Mouse (Mus musculus) small intestine, adult 2 months (tissue): ENCODE data around the gene Gcsh.

Experiments
- CTCF ChIP-seq: fragments of 200-500 bp; IDR thresholded peaks from 2 replicates; pipeline ENCODE4 v1.5.1; 2012; ENCODE audit warnings: low read depth, mild to moderate bottlenecking, control low read depth, inconsistent platforms, low read length, moderate library complexity, mixed read lengths; ENCODE audit not compliant: insufficient replicate concordance, insufficient read length; ENCODE audit errors: extremely low read depth
- POLR2A ChIP-seq: fragments of 200-500 bp; IDR thresholded peaks from 2 replicates; pipeline ENCODE4 v1.6.1; 2012; ENCODE audit warnings: low read depth, mild to moderate bottlenecking, control low read depth, inconsistent platforms, low read length, moderate library complexity

DNA sequence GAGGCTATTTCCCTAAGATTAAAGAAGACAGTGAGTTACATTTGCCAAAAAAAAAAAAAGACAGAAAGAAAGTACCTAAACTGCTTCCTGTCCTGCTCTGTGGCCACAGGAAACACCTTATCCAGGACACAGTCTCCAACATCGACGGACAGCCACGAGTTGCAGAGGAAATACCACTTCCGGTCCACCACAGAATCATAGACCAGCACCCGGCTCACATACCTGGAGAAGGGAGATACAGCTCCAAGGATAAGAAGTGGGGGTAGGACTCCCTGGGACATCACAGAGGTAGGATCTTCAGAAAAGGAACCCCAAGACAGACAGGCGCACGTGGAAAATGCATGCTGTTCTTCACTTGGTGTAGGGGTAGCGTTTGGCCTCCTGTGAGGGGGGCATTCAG is 39.3 kb upstream of the Gcsh start:
- TF ChIP-seq CTCF (no peak), POLR2A (no peak)
